Mouse (Mus musculus) embryonic facial prominence, embryonic 14.5 days (tissue): ENCODE results near the gene Fhl4. TPM values are rescaled to one million over a fixed set of nuclear protein-coding genes. Genes with fewer than 3 reads are reported as not detected.

Experiments
- ATAC-seq: fragments of 200-750 bp; cut with Nextera tagmentation; 2 replicates; pipeline ENCODE4 v1.8.0; 2017; ENCODE audit warnings: low read depth, moderate number of reproducible peaks, moderate TSS enrichment
- DNase-seq: peaks from one replicate; pipeline ENCODE4 v3.0.0-alpha.2; 2015; ENCODE audit warnings: low spot score
- H3K27ac ChIP-seq: fragments of 300-500 bp; sonication (generic); replicated peaks from 2 replicates; pipeline ENCODE4 v1.5.1; 2014; ENCODE audit warnings: low read depth, mild to moderate bottlenecking, low read length, moderate library complexity
- H3K27me3 ChIP-seq: fragments of 300-500 bp; sonication (generic); replicated peaks from 2 replicates; pipeline ENCODE4 v1.6.1; 2014; ENCODE audit warnings: low read length; ENCODE audit not compliant: control insufficient read depth, insufficient read depth
- H3K36me3 ChIP-seq: fragments of 300-500 bp; sonication (generic); 2 replicates; pipeline ENCODE4 v1.6.1; 2014; ENCODE audit warnings: low read length, mixed read lengths; ENCODE audit not compliant: control insufficient read depth, insufficient read depth
- H3K4me1 ChIP-seq: fragments of 300-500 bp; sonication (generic); 2 replicates; pipeline ENCODE4 v1.6.1; 2014; ENCODE audit warnings: antibody characterized with exemption, low read length; ENCODE audit not compliant: control insufficient read depth, insufficient read depth
- H3K4me2 ChIP-seq: fragments of 300-500 bp; sonication (generic); 2 replicates; pipeline ENCODE4 v1.6.1; 2014; ENCODE audit warnings: low read depth, mild to moderate bottlenecking, low read length, moderate library complexity, mixed read lengths
- H3K4me3 ChIP-seq: fragments of 300-500 bp; sonication (generic); 2 replicates; pipeline ENCODE4 v1.5.1; 2014; ENCODE audit warnings: low read depth, mild to moderate bottlenecking, low read length
- H3K9ac ChIP-seq: fragments of 300-500 bp; sonication (generic); 2 replicates; pipeline ENCODE4 v1.6.1; 2014; ENCODE audit warnings: low read depth, mild to moderate bottlenecking, low read length, moderate library complexity, mixed read lengths
- H3K9me3 ChIP-seq: fragments of 300-500 bp; sonication (generic); 2 replicates; pipeline ENCODE4 v1.6.1; 2016; ENCODE audit warnings: low read length; ENCODE audit not compliant: control insufficient read depth
- WGBS: fragments of 180-500 bp; shearing (Covaris S2); extraction: QIAGEN DNeasy Blood & Tissue Kit; methylation state at CpG from one replicate; pipeline ENCODE4 v1.1.7; 2014; 5-methylcytosine and 5-hydroxymethylcytosine counted together
- polyA plus RNA-seq: library from polyadenylated mRNA; unstranded; fragments of >200 nt; fragmentation: Nextera tagmentation; extraction: Ambion mirVana; gene quantifications from 2 replicates; pipeline ENCODE4 v1.2.1, GENCODE M21; 2014

Gene Fhl4
- polyA plus RNA-seq, result 1.5 and 2.2 TPM in 2 replicates

DNA sequence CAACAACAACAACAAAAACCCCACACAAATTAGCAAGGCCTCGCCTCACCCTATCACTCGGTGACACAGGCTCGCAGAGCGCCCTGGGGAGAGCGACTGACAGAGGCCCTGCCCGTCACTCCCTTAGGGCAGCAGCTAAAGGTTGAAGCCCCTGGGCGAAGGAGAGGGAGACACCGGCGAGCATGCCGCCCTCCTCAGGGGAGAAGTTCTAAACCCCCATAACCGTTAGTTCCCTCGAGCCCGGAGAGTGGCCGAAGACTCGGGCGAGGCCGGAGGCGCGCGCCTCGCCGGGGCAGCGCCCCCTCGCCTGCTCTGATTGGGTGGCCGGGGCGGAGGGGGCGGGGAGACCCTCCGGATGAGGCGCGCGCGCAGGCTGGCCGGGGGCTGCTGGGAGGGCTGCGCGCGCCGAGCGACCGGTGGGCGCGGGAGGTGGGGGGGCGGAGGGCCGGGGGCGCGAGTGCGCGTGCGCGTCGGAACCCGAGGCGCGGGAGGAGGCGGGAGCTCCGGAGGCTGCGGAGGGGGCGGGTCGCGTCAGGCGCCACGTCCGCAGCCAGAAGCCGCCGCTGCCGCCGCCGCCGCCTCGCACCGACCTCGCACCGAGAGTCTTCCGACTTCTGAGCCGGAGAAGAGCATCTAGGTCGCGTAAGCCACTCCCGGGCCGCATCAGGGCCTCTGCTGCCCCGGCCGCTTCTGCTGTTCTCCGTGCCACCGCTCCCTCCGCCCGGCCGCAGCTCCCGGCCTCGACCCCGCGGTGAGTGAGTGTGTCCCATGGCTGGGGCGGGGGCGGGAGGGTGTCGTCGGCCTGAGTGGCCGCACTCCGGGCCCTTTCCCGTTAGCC is at the start of gene Fhl4, which contains the start of gene Tmem263:
TSS of gene Fhl4 (minus strand) at position 249 of the 838 bp plus-strand sequence.
TSS of gene Tmem263 (plus strand) at position 381 of the 838 bp plus-strand sequence.
- ATAC-seq, result peak; percentile 96
- 1% methylated on average over 33 of the region's 96 CpGs for WGBS
- H3K4me2 ChIP-seq, result peak within 1 kb of the TSS; percentile 75

DNA sequence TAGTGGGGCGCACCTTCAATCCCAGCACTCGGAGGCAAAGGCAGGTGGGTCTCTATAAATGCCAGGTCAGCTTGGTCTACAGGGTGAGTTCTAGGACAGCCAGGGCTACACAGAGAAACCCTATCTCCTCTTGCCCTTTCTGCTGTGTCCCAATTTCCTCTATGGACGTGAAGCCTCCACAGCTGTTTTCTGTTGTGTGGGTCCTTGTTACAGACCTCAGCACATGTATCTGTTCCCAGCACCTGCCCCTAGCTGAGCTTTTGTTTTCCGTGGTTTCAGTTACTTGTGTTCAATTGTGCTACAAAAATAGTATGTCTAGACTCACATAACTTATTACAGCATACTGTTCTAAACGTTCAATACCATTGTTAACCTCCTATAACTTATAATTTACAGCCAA is 46.9 kb upstream of the Fhl4 start:
- Histone ChIP-seq H3K9ac (no peak overlapping the region), H3K9me3 (no peaks in the 10 kb centered on the region), H3K4me2 (no peak overlapping the region), H3K27ac (no peak overlapping the region), H3K36me3 (peaks cover 39% of the 10 kb centered on the region), H3K4me1 (no peaks in the 10 kb centered on the region), H3K4me3 (no peak overlapping the region), H3K27me3 (no peaks in the 10 kb centered on the region)
- 81% methylated on average over 5 of the region's 5 CpGs for WGBS
- ATAC-seq (no peak), DNase-seq (no peak)

More for the DNA sequence above, at the start of gene Fhl4, which contains the start of gene Tmem263:
- DNase-seq, result peak; percentile 95
- Histone ChIP-seq H3K36me3 (no peaks in the 10 kb centered on the region), H3K27ac (peak within 1 kb of the TSS; percentile 84), H3K27me3 (no peaks in the 10 kb centered on the region), H3K9ac (peak within 1 kb of the TSS; percentile 98), H3K4me1 (peaks cover 15% of the 10 kb centered on the region), H3K9me3 (no peaks in the 10 kb centered on the region), H3K4me3 (peak within 1 kb of the TSS; percentile 97)

DNA sequence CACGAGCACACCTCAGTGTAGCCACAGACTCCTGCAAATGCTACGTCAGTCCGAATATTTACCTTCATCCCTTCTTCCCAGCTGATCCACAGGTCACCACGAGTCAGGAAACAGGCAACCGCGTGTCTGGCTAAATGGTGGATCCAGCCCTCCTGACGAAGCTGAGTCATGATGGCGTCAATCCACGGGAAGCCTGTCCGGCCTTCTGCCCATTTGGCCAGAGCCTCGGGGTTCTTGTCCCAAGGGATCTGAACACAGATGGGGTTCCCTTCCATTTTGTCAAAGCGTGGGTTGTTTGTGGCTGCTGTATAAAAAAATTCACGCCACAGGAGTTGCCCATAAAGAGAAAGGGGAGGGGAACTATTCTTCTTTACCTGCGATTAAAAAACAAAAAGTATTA is 44.0 kb upstream of the Fhl4 start:
- no peak for ATAC-seq
- peaks cover 56% of the 10 kb centered on the region for H3K36me3 ChIP-seq
- no peaks in the 10 kb centered on the region for H3K4me1 ChIP-seq
- 86% methylated on average over 14 of the region's 14 CpGs for WGBS
- DNase-seq, result no peak
- H3K9me3 ChIP-seq, result no peaks in the 10 kb centered on the region
- no peak overlapping the region for H3K27ac ChIP-seq
- no peaks in the 10 kb centered on the region for H3K27me3 ChIP-seq
- H3K4me2 ChIP-seq, result no peak overlapping the region
- H3K4me3 ChIP-seq, result no peak overlapping the region
- H3K9ac ChIP-seq, result no peak overlapping the region

- DNase-seq (no peak), ATAC-seq (no peak)
- no peak overlapping the region for H3K4me2 ChIP-seq
- no peak overlapping the region for H3K9ac ChIP-seq
- 80% methylated on average over 9 of the region's 9 CpGs for WGBS
- H3K27ac ChIP-seq, result no peak overlapping the region
- H3K4me1 ChIP-seq, result no peaks in the 10 kb centered on the region
- no peaks in the 10 kb centered on the region for H3K27me3 ChIP-seq
- no peaks in the 10 kb centered on the region for H3K9me3 ChIP-seq
- peaks cover 35% of the 10 kb centered on the region for H3K36me3 ChIP-seq
- no peak overlapping the region for H3K4me3 ChIP-seq
These were observed 39.2 kb upstream of the Fhl4 start for GRCm38 (mm10) chr10:85141465-85141864.

GRCm38 (mm10) chr10:85136573-85136972 is 34.3 kb upstream of the Fhl4 start:
- 84% methylated on average over 6 of the region's 6 CpGs for WGBS
- no peak overlapping the region for H3K9ac ChIP-seq
- no peak overlapping the region for H3K27ac ChIP-seq
- no peaks in the 10 kb centered on the region for H3K9me3 ChIP-seq
- no peak for ATAC-seq
- H3K4me3 ChIP-seq, result no peak overlapping the region
- H3K4me2 ChIP-seq, result no peak overlapping the region
- peaks cover 22% of the 10 kb centered on the region for H3K36me3 ChIP-seq
- DNase-seq, result no peak
- no peaks in the 10 kb centered on the region for H3K27me3 ChIP-seq
- no peaks in the 10 kb centered on the region for H3K4me1 ChIP-seq

DNA sequence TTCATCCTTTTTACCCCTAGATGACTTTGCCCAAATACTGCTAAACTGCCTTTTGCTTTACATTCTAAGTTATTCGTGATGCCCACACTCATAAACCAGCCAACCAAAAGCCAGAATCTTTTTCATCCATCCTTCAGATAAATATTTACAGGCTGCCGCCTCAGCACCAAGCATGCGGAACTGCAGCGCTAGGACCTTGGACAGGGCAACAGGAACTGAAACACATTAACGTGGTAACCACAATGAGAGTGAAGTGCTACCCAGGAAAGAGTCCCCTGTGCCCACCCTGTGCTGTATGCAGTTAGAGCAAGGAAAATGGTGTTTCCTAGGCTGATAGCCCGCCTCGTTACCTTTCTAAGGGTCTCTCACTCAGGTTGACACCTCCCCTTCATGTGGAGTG is 26.2 kb upstream of the Fhl4 start:
- peaks cover 24% of the 10 kb centered on the region for H3K36me3 ChIP-seq
- peak overlapping the region; percentile 26; the same call in 1 of the 2 replicates for H3K9ac ChIP-seq
- H3K27me3 ChIP-seq, result no peaks in the 10 kb centered on the region
- 22% methylated on average over 7 of the region's 7 CpGs for WGBS
- H3K4me1 ChIP-seq, result peaks cover 5% of the 10 kb centered on the region; the same call in 1 of the 2 replicates
- H3K9me3 ChIP-seq, result no peaks in the 10 kb centered on the region
- no peak overlapping the region; the same call in 1 of the 2 replicates for H3K27ac ChIP-seq
- peak; percentile 30; the same call in 1 of the 2 replicates for ATAC-seq
- peak overlapping the region; percentile 54 for H3K4me2 ChIP-seq
- H3K4me3 ChIP-seq, result peak overlapping the region; percentile 49
- DNase-seq, result peak; percentile 43

DNA sequence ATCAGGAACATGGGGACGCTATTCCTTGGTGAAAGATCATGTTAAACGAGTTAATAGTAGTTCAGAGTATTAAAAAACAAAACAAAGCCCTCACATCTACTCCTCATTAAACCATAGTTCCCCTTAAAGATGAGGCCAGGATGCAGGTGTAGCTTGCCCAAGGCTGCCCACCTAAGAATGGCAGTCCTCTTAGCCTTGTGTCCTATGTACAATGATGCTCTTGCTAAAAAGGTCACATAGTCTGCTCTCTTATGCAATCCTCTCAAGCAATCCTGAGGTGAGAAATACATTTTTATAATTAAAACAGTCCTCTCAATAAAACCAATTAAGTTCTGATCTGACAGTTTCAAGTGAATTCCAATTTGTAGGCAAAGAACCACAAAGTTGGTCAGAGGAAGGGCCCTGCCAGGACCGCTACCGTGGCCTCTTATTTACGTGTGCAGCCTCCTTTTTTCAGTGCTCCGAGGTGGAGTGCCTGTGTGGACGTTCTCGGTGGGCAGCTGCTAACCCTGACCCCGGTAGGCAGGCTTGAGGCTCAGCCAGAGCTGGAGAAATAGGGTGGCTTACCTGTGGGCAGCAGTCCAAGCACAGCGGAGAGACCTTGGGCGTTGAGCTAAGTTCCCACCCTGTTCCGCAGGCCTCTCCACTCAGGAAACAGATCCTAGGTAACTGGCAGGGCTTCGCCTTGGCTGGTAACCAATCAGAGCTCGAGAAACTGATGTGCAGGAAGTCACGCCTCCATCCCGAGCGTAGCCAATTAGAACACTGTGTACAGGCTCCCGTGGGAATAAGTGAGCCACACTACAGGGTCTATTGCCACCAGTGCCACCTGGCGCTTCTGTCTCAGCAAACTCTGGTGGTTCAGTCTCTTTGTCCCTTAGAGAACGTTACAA is 25.3 kb upstream of the Fhl4 start, which contains the start of gene Mterf2:
TSS of gene Mterf2 (minus strand) at position 633 of the 893 bp plus-strand sequence.
- Histone ChIP-seq H3K36me3 (peaks cover 22% of the 10 kb centered on the region; the same call in 1 of the 2 replicates), H3K9ac (peak within 1 kb of the TSS; percentile 56), H3K9me3 (no peaks in the 10 kb centered on the region), H3K4me2 (peak within 1 kb of the TSS; percentile 54), H3K4me3 (peak within 1 kb of the TSS; percentile 49), H3K27me3 (no peaks in the 10 kb centered on the region), H3K4me1 (peaks cover 5% of the 10 kb centered on the region; the same call in 1 of the 2 replicates), H3K27ac (no peak within 1 kb of the TSS; the same call in 1 of the 2 replicates)
- WGBS, result 7% methylated on average over 20 of the region's 20 CpGs
- peak; percentile 100 for ATAC-seq
- DNase-seq, result peak; percentile 100

DNA sequence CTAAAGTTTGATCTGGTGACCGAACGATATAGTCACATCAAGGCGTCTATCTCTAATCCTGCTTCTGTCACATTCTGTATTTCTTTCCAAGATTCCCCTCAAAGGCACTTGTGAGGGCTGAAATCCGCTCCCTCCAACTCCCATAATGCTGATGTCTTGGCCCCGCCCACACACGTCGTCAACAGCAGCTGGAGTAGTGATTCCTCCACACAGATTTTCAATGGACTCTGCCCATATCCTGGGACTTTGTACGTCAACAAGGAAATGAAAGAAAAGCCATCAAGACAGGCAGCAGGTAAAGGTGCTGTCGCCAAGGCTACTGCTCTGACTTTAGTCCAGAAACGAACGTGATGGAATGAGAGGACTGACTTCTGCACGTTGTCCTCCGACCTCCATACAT is 22.9 kb upstream of the Fhl4 start:
- DNase-seq (no peak), ATAC-seq (no peak)
- H3K9ac ChIP-seq, result no peak overlapping the region
- no peak overlapping the region for H3K4me3 ChIP-seq
- H3K4me2 ChIP-seq, result no peak overlapping the region
- H3K27ac ChIP-seq, result no peak overlapping the region
- H3K9me3 ChIP-seq, result no peaks in the 10 kb centered on the region
- 86% methylated on average over 13 of the region's 13 CpGs for WGBS
- H3K36me3 ChIP-seq, result peaks cover 39% of the 10 kb centered on the region
- H3K27me3 ChIP-seq, result no peaks in the 10 kb centered on the region
- peaks cover 5% of the 10 kb centered on the region; the same call in 1 of the 2 replicates for H3K4me1 ChIP-seq
